Mouse (Mus musculus): ENCODE data around the gene Trim60.

DNA sequence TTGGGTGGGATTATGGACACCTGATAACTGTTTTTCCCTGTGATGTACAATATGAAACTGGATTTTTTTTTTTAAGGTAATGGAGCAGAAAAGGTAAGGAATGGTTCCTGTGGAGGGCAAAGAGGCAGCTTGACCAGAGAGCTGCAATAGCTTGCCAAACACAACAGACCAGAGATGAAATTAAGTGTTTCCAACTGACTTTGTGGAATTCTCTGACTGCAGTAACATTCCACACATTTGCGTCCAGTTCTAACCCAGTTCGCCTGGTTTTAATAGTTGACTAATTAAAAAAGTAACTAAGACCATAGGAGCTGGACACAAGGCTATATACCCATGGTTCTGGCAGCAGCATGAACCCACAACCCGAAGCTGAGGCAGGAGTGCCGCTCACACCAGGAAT lies 11.4 kb upstream of the Trim60 start:
- no peak for TF ChIP-seq GATA1 (IDR thresholded peaks at IDR 0.05; ENCODE audit: borderline replicate concordance, low read length)
- TF ChIP-seq CTCF (IDR thresholded peaks at IDR 0.05; ENCODE audit: low read depth, low read length): no peak

Data from G1E (cell line).